Mouse (Mus musculus): ENCODE measurements around the gene Sgk2.

GRCm38 (mm10) chr2:162973206-162973605, 13.9 kb upstream of the Sgk2 start:
- no peak for TF ChIP-seq POLR2A (IDR thresholded peaks at IDR 0.05; ENCODE audit: borderline replicate concordance, extremely low read depth, low read depth, low read length)
- no peak for TF ChIP-seq CTCF (IDR thresholded peaks at IDR 0.05; ENCODE audit: insufficient read depth, low read length)
